Mouse (Mus musculus) kidney, postnatal 10 days (tissue): ENCODE data around the gene Dcp1a.
A peak's percentile ranks its signal among the peaks of the same experiment; 100 is the strongest.

ENCODE experiments used
- DNase-seq: peaks from one replicate; pipeline ENCODE4 v3.0.0; 2021; ENCODE audit warnings: mixed read lengths

Dcp1a gene

DNA sequence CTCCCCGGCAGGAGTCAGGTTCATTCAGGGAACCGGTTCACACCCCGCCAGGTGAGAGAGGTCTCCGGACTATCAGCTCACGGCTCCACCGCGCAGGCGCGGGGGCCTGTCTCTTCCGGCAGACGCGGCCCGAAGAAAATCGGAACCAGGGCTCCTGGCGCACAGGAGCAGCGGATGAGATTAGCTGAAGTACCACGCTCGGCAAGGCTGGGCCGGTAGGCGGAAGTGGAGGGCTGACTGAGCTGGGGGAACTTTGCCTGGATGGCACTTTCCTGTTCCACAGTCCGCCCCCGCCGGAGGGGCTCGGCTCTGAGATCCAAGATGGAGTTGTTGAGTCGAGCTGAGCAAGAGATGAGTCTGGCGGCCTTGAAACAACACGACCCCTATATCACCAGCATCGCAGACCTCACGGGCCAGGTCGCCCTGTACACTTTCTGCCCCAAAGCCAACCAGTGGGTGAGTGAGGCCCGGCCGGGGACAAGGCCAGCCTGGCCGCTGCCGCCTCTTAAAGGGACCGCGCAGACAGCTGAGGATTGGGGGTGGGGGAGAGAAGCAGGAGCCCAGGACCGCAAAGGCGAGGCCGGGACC, at the start of gene Dcp1a:
Dcp1a (plus strand) TSS at position 175 of the 588 bp plus-strand sequence.
- peak; percentile 96 for DNase-seq

DNA sequence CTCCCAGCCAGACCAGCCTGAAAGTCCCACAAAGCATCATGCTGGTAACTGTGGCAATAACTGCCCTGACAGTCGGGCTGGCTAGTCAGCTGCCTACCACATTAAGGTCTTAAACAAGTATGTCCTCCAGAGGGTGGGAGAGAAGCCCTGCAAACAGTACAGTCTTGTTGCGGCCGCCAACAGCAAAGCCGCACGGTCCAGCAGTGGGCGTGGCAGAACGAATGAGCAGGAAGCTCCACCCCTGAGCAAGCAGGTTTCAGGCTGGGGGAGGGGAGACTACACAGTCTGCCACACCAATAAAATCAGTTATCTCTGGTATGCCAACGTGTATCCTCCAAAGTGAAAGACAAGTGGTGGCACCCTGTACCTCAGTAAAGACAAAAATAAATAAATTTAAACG, 49.7 kb upstream of the Dcp1a start:
- DNase-seq, result peak; percentile 20

DNA sequence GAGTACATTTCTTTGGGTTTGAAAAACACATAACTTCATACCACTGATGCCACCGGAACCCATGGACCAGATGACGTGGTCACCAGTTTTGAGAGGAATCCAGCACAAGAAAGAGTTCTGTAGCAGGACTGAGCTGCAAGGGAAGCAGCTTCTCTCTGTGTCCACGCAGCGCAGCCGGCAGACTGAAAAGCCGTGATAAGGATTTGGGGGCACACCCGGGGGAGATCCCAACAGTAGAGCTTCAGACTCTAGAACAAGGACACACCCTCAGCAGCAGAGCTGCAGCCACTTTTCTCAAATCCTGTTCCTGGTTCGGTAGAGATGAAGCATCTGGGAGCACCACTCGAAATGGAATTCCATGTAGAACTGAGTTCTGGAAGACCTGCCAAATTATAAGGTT, 49.3 kb upstream of the Dcp1a start:
- DNase-seq, result no peak

DNA sequence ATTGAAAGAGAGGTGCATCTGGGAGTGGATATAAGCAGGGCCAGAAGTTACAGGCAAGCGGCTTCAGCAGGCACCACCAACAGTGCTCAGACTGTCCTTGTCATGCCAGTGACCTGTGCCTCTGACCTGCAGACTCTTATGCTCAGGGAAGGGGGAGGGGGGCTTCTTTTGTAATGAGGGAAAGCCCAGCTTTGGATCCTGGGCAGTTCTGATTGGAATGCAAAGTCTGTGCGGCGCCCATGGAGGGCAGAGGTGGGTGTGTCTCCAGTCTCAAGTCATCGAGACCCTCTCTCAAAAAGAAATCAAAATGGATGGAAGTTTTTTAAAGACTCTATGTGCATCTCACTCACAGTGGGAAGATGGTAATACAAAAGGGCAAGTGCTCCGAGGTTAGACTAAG, 48.9 kb upstream of the Dcp1a start:
- DNase-seq, result no peak

DNA sequence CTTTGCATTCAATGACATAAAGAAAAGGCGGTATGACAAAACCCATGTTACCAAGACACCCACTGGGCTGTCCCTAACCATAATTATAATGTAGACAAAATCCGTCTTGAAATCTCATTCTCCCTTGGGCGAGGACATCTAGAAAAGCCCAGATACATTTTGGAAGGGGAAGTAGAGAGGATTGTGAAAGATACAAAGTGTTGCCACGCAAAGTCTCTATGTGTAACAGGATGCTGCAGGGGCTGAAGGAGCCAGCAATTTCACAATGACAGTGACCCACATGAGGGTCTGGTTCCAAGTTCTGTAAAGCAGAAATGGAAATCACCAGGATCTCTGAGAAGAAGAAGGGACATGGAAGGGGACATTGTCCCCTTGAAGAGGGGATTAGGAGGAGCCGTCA, 44.0 kb upstream of the Dcp1a start:
- DNase-seq, result no peak

DNA sequence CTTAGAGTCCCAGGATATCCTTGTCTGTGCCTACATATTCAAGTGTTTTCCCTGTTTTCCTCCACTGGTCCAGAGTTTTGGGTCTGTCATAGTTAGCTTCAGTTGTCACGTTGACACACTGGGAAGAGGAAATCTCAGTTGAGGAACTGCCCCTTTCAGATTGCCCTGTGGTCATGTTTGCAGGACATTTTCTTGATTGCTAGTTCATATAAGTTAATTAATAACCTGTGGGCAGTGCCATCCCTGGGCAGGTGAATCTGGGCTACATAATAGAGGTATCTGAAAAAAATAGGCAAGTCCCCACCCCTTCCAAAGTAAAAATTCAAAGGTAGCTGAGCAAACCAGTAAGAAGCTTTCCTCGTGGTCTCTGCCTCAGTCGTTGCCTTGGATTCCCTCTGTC, 39.4 kb upstream of the Dcp1a start:
- DNase-seq, result no peak

DNA sequence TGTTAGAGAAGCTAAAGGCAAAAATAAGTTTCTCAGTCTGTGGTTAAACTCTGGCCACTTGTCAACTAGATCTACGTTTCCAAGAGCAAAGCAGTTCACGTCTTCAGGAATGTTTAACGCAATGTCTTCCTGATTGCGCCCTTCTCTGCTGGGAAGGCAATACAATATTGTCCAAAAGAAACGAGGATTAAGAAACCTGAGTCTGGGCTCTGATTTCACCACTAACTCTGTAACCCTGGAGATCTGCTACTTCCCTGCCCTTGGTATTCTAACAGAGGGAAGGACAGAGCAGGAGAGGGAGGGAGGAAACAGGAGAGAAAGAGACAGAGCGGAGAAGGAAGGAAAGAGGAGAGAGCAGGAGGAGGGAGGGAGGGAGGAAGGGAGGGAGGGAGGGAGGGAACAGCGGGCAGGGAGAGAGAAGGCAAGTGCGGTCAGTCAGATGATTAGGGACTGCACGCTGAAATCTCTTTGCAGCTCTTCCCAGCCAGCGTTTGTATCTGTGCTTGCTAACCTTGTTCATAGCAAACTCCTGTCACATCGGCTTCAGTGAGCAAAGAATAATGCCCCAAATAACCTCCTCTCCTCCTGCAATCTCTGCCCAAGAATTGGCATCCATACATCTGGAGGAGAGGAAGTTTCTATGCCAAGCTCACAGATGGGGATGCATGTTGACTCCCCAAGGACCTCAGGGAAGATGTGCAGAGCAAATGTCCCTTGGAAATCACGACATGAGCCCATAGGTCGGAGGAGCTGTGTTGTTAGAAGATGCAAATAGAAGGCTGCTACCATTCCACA, 23.3 kb upstream of the Dcp1a start:
- no peak for DNase-seq

DNA sequence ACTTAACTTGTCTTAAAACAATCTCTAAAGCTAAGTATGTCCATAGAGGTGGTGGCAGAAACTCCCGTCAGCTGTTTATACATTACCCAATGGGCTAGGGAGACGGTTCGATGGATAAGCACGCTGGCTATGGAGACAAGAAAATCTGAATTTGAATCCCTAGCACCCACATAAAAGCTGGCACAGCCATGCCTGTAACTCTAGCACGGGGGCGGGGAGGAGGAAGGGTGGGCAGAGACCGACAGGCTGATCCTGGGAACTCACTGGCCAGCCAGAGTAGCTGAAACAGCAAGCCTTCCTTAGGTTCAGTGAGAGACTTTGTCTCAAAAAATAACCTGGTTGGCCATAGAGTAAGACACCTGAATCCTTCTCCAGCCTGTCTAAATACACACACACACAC, 21.9 kb upstream of the Dcp1a start:
- no peak for DNase-seq

DNA sequence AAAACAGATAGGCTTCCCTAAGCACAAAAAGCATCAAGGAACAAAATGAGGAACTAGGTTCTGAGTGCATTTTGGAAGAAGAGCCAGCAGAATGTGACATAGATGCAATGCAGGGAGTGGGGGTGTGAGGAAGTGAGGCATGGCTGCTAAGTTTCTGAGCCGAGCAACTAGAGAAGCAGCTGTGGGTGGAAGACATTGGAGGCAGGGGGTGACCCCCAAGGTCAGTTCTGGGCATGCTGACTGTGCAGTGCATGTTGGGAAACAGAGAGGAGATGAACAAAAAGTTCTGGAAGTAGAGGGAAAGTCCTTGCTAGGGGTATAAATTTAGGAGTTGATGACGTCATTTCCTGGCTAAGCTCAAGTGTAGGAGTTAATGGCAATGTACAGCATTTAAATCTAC, 21.4 kb upstream of the Dcp1a start:
- DNase-seq, result peak; percentile 40

DNA sequence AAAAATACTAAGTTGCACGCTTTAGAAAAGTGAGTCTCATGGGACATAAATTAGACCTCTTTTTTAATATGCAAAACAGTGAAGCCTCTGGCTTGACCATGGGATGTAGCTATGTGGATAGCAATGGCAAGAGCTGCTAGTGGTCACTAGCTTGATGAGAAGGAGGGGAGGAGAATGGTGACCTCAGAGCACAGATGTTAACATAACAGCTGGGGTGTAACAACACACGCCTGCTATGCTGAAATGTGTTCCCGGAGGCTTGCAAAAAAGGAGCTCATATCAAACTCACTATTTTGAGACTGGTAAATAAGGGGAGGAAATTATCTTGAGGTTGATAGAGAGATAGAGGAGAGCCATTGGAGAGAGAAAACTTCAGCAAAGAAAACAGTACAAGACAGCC, 20.5 kb upstream of the Dcp1a start:
- DNase-seq, result peak; percentile 24

DNA sequence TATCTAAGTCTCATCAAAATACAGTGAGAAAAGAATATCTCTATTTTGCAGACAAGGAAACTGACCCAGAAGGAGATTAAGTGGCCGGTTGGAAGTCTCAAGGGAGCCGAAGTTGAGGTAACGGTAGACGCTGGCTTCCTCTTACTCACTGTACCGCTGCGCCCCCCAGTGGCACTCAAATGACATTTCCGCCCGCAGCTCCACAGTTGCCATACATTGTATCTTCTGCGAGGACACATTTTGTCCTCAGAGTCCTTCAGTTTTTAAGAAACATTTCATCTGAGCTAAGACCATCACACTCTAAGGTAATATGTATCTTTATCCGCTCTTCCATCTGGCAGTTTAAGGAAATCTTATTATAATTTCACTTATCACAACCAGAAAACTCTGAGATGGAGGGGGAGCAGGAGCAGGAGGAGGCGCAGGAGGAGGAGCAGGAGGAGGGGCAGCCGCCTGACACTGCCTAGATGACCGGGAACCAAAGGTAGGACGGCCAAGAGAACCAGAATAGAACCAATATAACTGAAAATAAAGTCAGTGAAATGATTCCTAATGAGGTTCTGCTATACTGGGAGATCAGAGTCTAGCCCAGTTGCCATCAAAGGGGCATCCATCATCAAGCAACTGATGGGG, 19.3 kb upstream of the Dcp1a start:
- peak; percentile 88 for DNase-seq

DNA sequence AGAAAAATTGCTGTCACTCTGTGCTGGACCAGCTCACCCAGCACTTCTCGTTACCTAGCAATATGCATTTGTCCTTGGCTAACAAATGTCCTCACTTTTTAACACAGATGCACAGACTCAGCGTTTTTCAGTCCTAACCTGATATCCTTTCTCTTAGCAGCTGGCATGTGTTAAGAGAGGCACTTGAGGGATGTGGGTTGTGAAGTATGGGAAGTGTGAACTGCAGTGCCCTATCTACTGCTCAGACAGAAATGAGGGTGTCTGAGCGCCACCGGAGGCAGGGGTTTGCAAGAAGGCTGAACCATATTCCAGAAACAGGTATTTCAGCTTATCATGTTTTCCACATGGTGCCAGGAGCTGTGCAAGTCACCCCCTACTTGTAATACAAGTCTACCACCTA, 16.0 kb upstream of the Dcp1a start:
- no peak for DNase-seq

DNA sequence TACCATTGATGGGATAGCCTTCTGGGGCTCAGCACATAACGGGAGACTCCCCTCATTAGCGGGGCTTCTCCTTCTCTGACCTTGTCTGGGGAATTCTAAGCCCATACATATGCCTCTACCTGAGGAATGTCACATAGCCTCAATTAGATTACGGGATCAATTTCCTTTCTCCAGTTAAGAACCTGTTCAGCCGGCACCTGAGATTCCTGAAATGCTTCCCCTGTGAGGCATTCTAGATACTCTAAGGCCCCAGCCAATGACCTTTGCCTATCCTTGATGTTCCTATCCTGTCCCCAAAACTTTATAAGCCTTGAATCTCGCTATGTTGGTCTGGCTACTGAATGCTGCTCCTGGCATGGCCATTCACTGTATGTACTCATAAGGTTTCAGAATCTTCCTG, 5.7 kb upstream of the Dcp1a start:
- DNase-seq, result no peak

DNA sequence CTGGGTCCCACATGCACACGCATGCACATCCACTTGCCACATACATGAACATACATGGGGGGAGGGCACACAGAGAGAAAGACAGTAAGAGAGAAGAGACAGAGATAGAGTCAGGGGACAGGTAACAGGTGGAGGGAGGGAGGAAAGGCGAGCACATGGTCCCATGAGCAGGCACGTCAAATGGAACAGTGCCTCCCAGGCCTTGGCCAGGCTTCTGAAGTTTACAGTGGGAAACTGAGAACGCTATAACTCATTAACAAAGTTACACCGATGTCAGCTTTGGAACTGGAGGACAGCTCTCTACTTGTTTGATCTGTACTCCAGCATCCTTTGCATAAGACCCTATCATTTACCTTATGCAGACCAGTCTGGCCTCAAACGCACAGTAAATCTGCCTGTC, 4.9 kb upstream of the Dcp1a start:
- peak; percentile 15 for DNase-seq

DNA sequence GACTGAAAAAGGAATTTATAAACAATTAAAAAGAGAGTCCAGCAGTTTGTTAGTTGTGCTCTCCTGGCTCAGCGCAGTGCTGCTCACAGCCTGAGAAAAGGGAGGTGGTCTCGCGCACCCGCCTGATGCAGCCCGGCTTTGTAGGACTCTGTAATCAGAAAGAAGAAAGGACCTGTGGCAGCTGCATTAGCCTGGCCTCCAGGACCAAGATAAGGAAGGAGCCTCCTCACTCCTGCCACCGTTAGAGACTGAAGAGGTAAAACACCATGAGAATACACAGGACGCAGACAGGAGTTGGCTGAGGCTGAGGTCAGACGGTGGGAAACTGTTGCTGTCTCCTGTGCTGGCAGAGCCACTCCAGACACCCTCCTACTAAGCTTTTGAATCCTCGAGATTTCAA, 12.0 kb downstream of the Dcp1a start, which contains the start of gene Cacna1d:
Cacna1d (minus strand) TSS at position 114 of the 400 bp plus-strand sequence.
- no peak for DNase-seq

DNA sequence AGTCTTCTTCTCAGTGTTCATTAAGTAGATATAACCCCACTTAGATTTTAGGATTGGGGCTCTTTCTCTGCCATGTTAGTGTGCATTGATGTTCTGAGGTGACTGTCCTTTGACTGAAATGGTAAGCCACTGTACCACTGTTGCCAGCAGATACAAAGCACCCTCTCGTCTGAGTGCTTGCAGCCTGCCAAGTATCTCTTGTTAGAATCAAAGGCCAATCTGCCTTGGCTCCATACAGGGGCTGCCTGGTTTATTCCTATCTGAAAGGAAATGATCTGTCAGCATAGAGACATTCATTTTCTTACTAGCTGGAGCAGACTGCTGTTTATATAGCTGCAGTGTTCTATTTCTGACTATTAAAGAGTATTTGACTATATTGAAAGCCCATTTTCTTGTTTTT, 13.9 kb downstream of the Dcp1a start:
- DNase-seq, result no peak

DNA sequence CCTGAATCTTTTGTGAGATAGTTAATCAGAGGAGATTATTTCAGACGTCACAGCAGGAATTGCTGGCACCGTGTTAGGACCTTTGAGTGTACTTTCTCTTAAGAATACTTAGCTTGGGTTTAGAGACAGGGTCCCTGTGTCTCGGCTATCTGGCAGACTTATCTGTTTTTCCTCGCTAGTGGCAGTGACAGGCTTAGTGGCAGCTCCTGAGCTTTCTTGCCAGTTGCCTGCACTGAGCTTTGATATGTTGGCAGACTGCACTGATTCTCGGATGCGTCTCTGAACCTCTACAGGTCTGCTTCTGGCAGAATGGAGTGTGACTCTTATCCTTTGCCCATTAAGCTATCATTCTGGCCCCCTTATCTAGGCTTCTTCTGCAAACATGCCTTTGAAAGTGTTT, 15.7 kb downstream of the Dcp1a start:
- DNase-seq, result no peak

DNA sequence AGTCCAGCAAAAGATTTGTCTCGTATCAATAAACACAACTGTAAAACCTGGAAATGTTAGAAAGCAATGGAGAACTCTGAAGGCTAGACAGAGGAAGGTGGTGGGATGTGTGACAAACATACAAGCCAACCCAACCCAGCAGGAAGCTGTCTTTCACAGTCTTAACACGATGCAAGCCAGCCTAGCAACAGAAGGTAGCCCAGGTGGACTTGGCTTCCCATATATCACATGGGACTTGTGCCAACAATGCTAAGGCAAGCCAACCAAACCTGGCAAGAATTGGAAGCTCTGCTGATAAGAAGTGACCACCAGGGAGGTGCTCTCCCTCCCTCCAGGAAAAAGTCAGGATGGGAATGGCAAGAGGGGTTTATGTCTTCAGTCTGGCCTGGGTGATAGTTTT, 18.9 kb downstream of the Dcp1a start:
- no peak for DNase-seq

DNA sequence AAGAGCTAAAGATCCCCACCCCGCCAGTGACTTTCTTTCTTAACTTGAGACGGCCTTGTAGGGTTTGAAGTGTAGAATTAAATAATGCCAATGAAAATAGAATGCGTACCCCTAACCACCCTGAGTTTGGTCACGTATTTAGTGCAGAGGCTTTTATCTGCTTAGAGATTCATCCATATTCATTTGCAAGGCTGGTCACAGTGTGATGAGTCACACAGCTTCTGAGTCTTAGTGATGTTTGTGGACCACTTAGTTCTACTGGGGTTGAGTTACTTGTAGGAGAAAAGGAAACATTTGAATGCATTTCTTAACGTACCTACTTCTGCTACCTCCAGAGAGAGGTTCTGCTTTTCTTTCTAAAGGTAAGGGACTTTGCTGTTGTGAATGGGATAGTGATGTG, 25.7 kb downstream of the Dcp1a start:
- no peak for DNase-seq

DNA sequence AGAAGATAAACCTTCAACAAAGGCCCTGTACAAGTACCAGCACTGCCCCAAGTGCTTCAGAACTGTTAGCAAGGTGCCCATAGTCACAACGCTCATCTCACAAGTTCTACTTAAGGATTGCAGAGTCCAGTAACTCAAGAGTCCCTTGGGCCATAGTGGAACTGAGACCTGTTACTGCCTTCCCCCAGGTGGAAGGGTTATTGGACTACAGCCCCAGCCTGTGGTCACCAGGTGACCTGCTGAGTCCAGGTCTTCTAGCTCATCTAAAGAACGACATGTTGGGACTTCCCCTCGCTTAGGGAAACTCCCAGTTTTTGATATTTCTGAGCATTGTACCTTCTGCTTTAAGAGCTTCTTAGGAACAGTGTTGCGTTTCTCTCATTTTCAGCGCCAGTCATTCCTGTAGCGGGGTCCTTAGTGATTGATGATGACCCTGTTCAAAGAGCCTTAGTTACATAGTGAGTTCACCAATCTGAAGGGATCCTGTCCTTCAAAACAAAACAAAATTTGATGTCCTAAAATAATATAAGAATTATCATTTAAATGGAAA, 31.0 kb downstream of the Dcp1a start:
- no peak for DNase-seq

DNA sequence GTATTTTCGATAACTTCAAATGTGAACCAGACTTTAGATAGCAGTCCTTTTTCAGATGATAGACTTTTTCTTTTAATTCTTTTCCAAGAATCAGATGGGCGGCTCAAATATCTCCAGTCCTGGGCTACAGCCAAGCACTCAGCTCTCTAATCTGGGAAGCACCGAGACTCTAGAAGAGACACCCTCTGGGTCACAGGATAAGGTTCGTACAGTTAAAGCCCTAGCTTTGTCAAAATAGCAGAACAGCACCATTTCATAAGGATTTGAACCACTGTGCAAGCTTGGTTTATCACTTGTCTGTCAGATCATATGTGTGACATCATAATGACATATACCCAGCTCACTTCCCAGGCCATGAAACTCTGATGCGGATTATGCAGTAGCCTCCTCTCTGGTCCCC, 33.6 kb downstream of the Dcp1a start:
- no peak for DNase-seq

DNA sequence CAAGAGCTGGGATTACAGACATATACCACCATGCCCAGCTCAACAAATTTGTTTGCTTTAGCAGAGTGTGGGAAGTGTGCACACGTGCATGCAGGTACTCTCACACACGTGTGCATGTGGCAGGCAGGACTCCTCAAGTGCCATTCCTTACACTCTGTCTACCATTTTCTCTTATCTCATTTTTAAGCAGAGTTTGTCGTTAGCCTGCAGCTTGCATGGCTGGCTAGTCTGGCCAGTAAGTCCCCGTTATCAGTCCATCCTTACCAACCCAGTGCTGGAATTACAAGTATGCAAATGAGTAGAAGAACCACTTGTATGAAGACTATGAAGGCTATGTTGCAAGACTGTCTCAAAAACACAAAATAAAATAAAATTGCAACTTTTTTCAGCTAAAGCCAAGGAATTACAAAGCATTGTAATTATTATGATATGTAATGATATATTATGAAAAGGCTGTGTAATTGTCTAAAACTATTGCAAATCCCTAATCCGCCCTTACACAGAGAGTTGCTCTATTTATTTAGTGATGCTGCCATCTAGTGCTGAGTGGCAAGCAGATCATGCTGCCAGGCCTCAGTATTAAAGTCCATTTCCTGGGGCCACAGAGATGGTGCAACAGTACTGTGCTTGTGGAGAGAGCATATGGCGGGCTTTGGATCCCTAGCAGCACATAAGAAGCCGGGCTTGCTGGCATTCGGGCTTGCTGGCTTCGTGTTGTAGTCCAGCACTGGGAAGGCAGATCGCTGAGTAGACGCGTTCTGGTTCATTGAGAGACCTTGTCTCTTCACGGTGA, 36.8 kb downstream of the Dcp1a start:
- DNase-seq, result peak; percentile 35

DNA sequence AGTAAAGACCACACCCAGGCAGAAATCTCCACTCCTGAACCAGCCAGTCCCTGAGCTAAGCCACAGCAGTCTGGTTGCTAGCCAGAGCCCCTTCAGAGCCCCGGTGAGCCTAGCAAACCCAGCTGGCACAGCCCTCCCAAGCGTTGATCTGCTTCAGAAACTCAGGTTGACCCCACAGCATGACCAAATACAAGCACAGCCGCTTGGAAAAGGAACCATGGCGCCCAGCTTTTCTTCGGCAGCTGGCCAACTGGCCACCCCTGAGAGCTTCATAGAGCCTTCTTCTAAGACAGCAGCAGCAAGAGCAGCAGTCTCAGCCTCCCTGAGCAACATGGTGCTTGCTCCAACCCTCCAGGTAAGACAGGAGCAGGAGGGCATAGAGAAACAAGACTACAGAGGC, 40.0 kb downstream of the Dcp1a start:
- no peak for DNase-seq
